Mouse (Mus musculus): ENCODE data around the gene Paxx.

The Paxx gene

DNA sequence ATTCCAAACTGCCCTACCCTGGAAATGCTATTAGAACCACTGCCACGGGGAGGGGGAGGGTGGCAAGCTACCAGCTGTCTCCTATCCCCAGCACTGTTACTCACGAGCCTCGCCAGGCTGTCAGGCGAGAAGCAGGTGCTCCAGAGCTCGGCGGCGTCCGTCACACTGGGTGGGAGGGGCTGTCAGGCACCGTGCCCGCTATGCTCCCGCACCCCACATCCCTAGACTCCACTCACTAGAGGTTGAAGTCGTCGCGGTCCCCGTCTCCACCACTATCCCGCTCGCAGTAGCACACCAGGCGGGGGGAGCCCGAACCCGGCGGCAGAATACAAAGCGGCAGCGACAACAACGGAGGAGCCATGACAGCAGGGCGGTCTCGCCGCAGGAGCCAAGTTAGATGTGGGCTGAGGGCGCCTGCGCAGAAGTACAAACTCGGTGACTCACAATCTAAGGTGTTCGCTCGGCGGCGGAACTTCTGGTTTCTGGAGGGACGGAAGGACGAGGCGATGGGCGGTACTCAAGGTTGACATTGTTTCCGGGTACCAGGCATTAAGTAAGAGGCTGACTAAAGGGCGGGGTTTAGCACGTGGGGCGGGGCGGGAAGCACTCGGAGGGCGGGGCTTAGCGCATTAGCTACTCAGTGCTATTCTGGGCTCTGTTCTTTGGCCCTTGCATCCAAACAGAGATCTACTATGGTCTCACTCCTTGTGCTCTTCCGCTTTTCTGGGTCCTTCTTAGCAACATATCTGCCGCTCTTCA, at the start of gene Paxx:
Gene Paxx, minus strand, starts transcription at position 544 of the 759 bp plus-strand sequence.
- DNase-seq (ENCODE audit: low spot score in 2 of 2), result peak; percentile 83 to 91

DNA sequence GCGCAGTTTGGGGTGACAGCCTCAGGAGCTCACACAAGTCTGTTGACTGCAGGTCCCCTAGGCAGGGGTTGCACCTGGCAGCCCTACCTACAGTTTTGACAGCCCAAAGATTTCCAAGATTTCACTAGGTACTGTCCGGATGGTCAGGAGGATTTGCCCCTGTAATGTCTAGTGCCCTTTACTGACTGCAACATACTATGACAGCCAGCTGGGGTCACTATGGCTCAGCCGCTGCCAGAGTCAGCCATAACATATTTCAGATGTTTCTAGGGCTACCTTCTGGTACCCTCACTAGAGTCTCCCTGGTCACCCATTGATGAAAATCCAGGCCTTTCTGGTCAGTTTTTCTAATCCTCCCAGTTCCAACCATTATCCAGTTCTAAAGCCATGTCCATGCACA, 49.0 kb upstream of the Paxx start:
- DNase-seq (ENCODE audit: low spot score in 2 of 2), result no peak

GRCm38 (mm10) chr2:25506964-25507363, 46.1 kb upstream of the Paxx start:
- DNase-seq (ENCODE audit: low spot score in 2 of 2), result no peak

DNA sequence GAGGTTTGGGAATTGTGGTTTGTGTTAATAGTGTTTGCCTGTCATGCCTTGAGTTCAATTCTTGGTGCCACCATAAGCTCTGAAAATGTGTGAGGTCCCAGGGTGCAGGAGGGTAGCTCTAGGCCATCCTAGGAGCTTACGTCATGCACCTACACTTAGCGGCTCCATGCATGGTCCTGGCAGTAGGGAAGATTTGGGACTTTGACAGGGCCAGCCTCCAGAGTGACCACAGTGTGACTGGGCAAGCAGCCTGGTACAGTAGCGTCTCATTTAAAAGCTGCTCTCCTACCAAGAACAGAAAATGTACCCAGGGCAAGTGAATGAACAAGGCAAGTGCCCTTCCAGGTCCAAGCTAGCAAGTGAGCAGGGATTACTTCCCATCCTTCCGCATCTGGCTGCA, 45.0 kb upstream of the Paxx start:
- DNase-seq (ENCODE audit: low spot score in 2 of 2), result no peak

- DNase-seq (ENCODE audit: low spot score in 2 of 2), result no peak
Observed at GRCm38 (mm10) chr2:25505000-25505399, 44.1 kb upstream of the Paxx start.

- DNase-seq (ENCODE audit: low spot score in 2 of 2), result no peak
Observed at GRCm38 (mm10) chr2:25504538-25504937, 43.6 kb upstream of the Paxx start.

DNA sequence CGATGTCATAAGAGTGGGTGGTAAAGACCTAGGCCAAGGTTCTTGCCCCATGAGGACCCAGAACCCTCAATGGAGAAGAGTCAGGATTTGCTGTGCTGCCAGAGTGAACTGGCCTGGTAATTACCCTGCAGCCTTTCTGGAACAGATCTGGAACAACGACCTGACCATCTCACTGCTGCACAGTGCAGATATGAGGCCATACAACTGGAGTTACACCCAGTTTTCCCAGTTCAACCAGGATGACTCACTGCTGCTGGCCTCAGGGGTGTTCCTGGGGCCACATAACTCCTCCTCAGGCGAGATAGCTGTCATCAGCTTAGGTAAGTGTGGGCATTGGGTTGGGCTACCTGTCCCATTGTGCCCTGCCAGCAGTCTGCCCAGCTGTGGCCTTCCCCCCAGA, 41.8 kb upstream of the Paxx start:
- DNase-seq (ENCODE audit: low spot score in 2 of 2), result no peak

- DNase-seq (ENCODE audit: low spot score in 2 of 2), result no peak
Observed at GRCm38 (mm10) chr2:25501593-25502486, 40.9 kb upstream of the Paxx start, which contains the start of gene C8g. Gene C8g (minus strand): TSS chr2:25501719.

- DNase-seq (ENCODE audit: low spot score in 2 of 2), result peak; percentile 52 to 62
Observed at GRCm38 (mm10) chr2:25500576-25501405, 39.9 kb upstream of the Paxx start, which contains the start of gene Fbxw5. Gene Fbxw5 (plus strand): TSS chr2:25500750.

DNA sequence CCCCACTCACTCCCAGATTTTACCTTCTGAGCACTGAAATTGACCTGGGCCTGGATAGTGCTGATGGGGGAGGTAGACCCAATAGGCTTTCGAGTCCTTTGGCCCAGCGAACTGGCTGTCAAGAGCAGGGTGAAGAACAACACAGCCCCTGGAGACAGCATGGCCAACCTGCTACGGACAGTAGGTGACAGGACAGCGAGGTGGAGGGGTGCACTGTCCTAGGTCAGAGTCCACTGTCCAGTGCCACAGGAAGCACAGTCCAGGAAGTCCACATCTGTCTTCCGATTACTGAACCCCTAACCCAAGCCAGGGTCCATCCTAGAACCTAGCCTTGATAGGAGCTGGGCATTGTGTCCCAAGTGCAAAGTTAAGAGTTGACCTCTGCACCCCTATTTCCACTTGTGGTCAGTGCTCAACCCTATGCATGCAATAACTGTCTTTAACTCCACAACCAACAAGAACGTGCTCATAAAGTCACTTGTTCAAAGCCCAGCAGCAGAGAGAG, 39.2 kb upstream of the Paxx start:
- no peak for DNase-seq (ENCODE audit: low spot score in 2 of 2)

- no peak for DNase-seq (ENCODE audit: low spot score in 2 of 2)
Observed at GRCm38 (mm10) chr2:25498622-25499478, 38.0 kb upstream of the Paxx start.

DNA sequence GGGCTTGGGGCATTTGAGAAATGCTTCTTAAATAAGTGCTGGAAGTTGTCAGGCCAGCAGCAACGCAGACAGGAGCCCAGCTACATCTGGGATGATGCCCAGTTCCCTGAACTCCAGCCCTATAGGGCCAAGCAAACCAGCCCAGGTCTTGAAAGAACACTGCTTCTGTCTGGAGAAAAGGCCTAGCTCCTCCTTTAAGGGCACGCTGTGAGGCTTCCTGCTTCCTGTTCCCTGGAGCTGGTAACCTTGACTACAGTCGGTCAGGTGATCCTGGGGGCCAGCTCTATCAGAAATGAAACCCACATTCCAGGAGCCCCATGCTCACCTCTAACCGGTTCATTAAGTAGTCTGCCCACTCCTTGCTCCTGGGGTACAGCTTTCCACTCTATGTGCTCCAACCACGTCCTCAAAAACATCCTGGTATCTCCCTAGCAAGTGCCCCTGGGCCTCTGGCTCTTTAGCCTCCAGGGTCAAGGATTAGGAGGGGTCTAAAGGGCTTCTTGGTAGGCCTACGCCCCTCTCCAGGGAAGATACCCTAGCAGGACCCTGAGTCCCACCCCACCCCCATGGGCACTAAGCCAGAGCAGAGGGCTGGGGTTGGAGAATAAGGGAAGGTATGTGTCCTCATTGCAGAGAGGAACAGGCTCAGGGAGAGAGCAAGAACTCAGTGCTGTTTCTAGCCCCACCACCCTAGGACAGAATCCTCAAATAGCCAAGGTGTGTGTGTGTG, 37.1 kb upstream of the Paxx start:
- DNase-seq (ENCODE audit: low spot score in 2 of 2), result no peak

- DNase-seq (ENCODE audit: low spot score in 2 of 2), result no peak
Observed at GRCm38 (mm10) chr2:25496462-25496861, 35.6 kb upstream of the Paxx start.

- DNase-seq (ENCODE audit: low spot score in 2 of 2), result no peak
Observed at GRCm38 (mm10) chr2:25493476-25493961, 32.6 kb upstream of the Paxx start, which contains the start of gene Lcn12. Gene Lcn12 (minus strand): TSS chr2:25493911.

DNA sequence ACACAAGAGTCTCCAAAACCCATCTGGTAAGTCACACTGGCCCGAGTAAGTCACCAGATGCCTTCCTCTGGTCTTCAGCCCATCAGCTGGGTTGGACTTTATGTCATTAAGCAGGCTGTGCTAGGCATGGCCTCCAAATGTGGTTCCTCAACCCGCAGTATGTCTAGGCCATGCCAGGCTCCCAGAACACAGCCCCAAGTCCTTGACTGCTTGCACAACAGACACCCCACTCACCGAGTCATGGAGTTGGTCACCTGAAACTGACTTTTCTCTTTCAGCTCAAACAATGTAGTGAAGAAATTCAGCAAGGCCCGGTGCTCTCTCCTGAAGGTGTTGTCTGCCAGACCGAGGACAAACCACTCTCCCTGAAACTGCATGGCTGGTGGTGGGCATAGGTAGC, 32.1 kb upstream of the Paxx start:
- DNase-seq (ENCODE audit: low spot score in 2 of 2), result no peak

GRCm38 (mm10) chr2:25488671-25489068, 27.8 kb upstream of the Paxx start:
- DNase-seq (ENCODE audit: low spot score in 2 of 2), result no peak

DNA sequence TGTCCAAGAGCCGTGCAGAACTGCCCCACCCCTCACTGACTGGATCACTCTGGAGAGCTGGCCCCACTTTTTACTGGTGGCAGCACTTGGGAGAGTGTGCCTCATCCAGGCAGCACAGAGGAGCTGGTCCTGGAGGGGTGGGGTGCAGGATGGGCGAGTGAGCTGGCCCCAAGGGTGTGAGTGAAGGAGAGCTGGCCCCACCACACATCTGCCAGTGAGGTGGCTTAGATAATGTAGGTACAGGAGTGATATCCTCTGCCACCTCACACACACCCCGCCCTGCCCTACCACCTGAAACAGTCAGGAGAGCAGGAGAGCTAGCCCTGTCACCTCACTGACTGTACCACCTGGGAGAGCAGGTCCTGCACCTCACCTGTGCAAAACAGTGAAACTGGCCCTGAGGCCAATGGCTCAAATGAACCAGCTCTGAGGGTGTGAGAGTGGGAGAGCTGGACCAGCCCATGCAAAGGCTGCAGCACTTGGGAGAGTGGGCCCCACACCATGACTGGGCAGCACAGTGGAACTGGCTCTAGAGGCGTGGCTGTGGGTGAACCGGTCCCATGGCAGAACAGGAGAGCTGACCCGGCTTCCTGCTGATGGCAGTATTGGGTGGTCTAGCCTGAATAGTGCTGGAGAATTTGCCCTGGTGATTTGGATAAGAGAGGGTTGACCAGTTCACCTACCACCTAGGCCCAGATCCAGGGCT, 27.2 kb upstream of the Paxx start:
- DNase-seq (ENCODE audit: low spot score in 2 of 2), result no peak

GRCm38 (mm10) chr2:25484901-25485647, 24.2 kb upstream of the Paxx start:
- DNase-seq (ENCODE audit: low spot score in 2 of 2), result no peak
